Mouse (Mus musculus) brain, adult 2 months (tissue): Measurements from ENCODE around the gene Psmd11.

Experiments
- DNase-seq: peaks from one replicate; pipeline ENCODE4 v3.0.0; 2011; ENCODE audit warnings: low read depth, low spot score

Gene Psmd11

DNA sequence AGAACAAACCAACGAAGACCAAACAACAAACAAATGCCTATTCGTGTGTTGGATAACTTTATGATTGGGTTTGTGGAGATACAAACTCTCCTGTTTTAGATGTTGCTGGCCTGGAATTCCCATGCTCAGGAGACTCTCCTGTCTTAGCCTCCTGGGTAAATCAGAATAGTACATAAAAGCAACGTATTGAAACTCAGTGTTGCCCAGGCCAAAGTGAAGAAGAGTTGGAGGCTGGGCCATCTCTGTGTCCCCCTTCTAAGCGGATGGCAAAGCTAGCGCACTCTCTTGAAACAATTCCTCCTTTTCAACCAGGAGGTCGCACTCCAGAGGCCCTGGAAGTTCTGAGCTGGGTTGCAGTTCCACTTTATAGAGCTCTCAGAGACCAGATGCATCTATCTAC, 74.9 kb downstream of the Psmd11 start:
- peak; percentile 22 for DNase-seq

DNA sequence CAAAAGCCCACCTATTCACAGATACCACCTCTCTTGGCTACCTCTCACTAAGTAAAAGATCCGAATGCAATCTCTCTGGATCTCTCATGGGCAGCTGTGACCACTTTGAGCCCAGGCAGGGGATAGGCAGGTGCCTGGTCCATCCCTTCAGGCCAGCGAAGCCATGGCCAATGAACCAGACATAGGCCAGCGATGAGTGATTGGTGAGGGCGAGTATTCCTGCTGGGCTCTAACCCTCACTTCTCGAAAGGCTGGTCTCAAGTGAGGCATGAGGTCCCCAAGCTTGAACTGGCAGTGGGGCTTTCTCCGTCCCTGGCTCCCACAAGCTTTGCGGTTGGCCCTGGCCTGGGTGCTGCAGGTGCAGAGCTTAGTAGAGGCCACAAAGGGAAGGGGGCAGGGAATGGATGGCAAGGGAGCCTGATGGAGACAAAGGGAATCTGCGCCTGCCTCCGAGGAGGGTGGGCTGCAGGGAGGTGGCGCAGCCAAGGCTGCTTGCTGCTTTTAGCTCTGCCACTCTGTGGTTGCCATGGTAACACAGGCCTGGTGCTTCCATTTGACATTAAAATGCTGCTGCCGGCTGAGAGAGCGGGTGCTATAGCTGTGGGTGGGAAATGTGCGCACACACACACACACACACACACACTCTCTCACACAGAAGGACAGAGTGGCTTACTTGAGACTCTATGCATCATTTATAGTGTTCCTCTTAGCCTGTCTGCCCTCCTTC, 75.5 kb downstream of the Psmd11 start:
- peak; percentile 98 for DNase-seq

DNA sequence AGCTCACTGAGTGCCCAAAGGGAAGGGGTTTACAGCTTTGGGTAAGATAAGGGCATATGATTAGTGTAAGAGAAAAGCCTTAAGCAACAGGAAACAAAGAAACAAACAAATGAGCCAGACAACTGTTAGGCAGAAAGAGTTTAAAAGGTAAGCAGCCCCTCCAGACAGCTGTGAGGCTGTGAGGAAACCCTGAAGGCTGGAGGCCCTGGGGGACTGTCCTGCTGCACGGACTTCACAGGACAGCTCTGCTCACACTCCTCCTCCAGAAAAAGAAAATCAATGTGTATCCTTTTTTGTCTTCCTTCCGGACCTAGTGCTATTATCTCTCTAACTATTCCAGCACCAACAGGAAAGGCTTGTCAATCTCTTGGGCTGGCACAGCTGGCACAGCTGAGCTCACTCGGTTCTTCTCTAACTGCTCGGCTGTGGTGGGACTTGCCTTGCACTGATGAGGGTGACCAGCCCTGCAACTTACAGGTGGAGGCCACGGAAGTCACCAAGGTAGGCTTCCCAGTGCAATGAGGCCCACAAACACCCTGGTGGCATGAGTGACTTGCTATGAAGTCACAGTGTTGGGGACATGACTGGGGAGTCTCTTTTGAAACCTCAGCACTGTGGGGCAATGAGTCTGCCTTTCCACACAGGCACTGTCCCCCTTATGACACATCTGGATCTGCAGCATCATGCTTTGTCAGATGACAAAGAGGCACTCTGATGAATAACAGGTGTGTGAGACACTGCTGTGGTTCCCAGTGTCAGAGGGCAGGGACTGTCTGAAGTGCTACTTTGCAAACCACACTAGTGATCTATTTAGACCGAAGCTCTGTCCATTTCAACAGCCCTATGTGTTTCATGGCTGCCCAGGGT, 76.3 kb downstream of the Psmd11 start:
- DNase-seq: peak; percentile 45

DNA sequence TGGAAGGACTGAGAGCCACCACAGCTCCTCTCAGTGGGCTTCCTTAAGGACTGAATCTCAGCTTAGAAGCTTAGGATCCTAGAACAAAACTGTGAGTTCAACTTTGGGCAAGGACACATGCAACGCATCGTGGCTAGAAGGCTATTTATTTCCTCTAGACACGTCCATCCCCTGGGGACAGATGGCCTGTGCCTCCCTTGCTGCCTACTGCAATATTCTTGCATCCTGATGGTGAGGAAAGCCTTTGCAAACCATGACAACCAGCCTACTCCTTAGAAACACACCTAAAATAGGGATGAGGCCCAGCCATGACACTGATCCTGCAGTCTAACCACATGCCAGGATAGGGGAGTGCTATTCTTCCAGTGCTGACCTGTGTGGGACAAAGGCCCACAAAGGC, 77.2 kb downstream of the Psmd11 start:
- DNase-seq: peak; percentile 87

DNA sequence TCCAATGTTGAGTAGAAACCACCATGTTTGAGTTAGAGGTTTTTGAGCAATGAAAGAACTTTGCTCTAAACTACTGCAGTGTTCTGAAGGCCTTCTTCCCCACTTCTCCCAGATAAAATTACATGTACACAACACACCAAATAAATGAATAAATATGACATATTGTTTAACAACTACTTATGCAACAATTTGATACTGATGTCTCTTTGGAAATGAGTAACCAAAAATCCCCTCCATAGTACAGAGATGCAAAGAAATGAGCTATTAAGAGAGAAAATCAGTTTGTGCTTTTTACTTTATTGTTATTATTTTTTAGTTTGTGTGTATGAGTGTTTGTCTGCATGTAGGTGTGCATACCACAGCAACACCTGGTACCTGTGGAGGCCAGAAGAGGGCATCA, 78.1 kb downstream of the Psmd11 start:
- DNase-seq: no peak

DNA sequence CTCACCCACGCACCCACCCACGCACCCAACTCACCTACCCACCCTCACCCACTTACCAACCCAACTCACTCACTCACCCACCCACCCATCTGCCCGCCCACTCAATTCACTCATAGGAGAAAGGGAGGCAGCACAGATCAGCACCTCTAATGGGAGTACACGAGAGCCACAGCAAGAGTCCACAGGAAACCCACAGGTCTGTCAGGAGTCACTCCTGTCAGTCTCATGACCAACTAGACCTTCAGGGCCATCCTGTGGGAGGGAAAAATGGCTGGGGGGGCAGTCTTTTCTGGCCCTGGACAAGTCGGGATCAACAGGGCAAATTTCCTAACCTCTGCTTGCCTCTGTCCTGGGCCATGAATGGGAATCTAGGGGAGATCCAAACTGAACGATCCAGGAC, 79.4 kb downstream of the Psmd11 start:
- DNase-seq: no peak

DNA sequence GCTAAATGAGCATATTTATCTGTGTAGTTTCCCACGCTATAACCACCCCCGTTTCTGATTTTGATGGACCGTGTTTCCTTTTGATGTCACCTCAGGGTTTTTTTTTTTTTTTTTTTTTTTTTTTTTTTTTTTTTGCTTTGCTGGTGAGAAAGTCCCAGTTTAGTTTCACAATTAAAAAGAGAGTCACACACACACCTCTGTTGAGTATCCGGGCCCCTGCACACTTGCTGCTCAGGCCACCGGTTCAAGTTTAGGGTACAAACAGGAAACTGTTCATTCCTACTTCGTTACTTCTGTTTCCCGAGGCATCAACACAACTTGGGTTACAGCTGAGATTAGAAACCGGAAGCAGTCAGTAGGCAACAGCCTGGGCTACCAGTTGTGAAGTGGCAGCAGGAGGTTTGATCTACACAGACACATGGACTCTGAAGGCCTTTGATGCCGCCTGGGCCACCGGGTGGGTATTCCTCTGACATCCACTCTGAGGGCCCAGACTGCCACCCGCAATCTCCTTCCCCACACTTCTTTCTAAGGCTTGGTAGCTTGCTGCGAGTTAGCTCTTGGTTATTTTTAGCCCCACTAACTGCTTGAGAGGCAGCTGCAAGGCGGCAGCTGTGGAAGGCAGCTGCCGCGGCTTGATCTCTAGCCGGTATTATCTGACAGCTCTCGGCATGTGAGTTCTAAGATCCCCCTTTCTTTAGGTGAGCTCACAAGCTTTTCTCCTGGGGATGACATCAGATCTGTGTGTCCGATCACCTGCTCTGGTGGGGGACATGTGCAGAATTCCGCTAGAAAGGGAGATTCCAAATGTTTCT, 80.2 kb downstream of the Psmd11 start:
- peak; percentile 75 for DNase-seq

DNA sequence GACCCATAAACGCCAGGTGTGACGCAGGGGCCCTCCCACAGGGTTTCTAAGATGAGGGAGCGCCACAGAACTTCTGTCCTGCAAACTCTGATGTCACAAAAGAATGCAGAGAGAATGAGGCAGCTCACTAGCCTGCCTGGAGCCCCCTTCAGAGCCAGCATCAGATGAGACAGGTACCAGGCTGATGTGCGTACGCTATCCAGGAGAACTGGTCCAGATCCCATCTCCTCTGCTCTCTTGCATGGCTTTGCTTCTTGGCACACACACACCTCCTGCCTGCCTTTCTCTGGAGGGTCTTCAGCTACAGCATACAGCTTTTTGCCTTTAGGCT, 80.7 kb downstream of the Psmd11 start:
- no peak for DNase-seq

DNA sequence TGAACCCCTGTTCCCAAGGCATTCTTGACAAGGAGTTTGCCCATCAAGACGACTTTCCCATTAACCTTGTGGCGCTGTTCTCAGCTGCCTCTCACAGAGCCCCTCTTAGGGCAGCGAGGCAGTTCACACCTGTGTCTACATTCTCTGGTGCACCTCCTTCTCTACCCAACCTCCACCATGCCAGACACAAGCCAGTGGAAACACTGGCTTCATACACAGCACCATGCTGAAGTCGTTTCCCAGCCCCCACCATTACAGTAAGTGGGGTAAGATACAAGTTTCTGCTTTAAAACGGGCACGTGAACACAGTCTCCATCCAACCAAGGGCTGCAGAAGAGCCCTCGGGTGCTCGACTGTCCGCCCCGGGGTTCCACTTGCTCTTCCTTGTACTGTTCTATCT, 81.7 kb downstream of the Psmd11 start:
- DNase-seq: no peak

DNA sequence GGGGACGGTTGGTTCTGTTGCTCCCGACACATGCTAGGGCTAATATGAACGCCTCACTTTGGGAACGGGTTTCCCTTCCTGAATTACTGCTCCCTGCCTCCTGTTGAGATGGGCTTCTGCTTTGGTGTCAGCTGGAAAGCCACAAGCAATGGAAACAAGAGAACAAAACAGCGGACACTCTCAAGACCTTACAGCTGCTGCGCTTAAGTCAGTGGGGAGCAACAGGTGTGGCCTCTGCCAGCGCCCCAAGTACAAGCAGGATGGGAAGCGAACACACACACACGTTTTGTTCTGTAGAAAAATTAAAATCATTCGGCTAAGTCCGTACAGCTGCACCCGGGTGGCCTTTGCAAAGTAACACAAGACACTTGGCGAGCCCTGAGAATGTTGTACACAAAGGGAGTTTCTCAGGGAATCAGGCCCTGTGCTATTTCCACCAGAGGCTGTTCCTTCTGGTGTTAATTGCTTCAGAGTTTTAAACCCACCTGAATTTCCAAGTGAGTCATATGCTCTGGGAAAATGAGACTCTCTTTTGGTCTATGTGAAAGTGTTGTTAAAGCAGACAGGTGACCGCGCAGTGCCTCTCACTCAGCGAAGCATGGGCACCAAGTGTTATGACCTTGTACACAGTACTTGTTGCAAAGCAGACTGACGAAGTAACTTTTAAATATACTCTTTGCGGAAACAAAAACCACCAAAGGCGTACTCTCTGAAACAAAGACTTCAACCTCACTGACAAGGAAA, 84.1 kb downstream of the Psmd11 start:
- DNase-seq: peak; percentile 13

DNA sequence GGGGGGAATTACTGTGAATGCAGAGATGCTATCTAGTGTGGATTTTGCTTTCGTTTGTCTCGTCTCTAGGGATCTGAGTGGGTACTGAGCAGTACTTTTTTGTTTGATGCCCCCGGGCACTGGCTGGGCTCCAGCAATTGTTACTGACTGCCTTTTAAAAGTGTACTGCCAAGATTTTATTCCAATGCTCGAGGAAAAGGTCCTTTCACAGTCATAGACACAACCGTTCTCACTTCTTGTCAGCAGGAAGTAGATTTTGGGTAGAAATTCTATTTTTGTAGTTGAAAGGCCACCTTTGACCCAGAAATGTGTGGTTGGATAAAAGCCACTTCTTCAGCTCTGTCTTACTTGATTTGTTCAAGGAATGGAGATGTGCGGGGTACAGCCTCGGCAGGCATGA, 85.4 kb downstream of the Psmd11 start:
- DNase-seq: peak; percentile 16

DNA sequence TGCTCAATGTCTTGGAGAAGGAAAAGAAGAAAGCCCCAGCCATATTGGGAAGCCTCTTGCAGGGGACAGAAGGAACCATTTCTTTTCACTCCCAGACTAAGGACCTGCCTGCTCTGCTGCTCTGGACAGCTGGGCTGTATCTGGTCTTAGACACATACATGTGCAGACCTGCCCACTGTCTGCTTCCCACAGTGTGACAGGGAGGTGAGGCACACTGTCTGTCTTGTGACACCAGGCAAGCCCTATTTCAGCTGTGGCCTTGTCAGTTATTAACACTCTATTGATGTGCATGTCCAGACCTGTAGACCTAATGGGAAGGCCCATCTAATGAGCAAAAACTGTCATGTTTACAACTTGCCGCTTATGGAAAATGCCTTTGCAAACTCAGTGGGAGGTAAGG, 86.9 kb downstream of the Psmd11 start:
- no peak for DNase-seq

DNA sequence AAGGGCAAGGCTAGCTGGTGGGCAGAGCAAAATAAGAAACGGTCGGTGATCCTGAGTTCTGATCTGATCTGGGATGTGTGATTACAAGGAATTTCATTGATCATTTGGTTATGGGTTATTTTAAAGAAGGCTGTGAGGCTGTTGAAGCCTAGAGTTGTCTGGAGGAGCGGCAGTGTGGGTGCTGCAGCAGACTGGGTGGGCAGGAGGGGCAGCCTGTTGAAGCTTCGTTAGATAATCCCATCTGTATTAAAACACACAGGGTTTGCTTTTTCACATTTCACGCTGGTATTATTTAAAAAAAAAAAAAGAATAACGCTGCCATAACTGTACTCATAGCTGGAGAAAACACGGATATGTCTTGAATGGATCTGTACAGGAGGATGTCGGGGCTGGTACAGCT, 87.5 kb downstream of the Psmd11 start:
- peak; percentile 46 for DNase-seq

DNA sequence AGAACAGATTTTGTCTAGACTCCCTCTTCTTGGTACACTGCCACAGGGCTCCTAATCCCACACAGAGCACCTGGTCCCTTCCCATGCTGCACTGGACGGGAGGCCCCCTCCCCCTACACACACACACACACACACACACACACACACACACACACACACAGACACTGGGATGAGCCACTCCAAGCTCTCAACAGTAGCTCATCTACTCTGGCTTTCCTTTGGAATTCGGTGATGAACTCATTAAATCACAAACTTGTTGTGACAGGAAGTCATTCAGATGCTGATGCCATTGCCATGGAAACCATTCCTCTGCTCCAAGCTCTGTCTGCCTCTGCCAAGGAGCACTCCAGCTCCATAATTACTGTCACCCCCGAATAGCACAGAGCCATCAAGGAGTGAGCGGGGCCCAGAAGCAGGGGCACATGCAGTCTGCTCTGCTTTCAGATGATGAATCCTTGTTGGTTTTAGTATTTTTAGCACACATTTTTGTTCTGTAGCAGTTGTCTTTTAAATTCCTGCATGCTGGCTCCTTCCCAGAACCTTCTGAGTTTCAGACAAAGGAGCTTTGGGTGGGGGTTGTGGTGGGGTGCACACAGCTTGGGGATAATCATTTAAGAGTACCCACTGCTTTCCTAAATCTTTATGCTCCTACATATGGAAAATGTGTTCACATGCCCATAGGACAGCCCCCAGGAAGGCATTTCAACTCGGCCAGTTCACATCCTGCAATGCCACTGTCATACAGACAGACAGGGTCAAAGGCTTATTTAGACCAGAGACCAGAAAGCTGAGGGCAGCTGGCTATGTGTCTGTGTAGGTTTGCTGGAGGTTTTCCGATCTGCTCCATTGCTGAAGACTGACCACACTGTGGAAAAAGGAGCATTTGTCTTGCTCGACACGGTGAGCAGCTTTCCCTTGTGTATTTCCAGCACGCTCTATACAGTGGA, 90.3 kb downstream of the Psmd11 start:
- peak; percentile 98 for DNase-seq

DNA sequence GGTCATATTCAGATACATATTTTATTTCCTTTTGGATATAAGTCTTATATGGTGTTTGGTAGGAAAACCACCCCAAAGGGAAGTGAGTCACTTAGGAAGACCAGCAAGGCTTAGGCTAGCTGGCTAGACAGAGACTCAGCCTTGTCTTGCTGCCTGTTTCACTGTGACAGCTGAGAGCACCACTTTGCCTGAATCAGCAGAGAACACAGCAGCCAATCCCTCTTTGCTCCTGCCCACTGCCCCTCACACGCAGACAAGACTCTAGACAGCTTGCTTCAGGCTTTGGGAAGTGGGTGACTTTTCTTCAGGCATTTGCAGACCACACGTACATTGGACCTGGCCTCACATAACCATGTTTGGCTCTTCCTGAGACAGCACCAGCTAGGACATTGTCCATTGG, 92.7 kb downstream of the Psmd11 start:
- peak; percentile 50 for DNase-seq
